Mouse (Mus musculus): ENCODE measurements around the gene Prrt4.

- TF ChIP-seq POLR2A (IDR thresholded peaks at IDR 0.05; ENCODE audit: borderline replicate concordance, control insufficient read depth, low read depth, low read length) (no peak), CTCF (IDR thresholded peaks at IDR 0.05; ENCODE audit: control insufficient read depth, insufficient read depth, low read length) (no peak)
Observed at GRCm38 (mm10) chr6:29213436-29213835, 34.1 kb upstream of the Prrt4 start.

All from bone marrow, adult 2 months (tissue).